Mouse (Mus musculus): ENCODE results near the gene Rasef.

- TF ChIP-seq TAL1 (IDR thresholded peaks at IDR 0.05; ENCODE audit: low read length): no peak
- TF ChIP-seq GATA1 (IDR thresholded peaks at IDR 0.05; ENCODE audit: low read length): no peak
Measured at GRCm38 (mm10) chr4:73781061-73781460, 9.7 kb downstream of the Rasef start.
